Comparison of ENCODE assay signal across 16 mouse cellular contexts in the genomic region with DNA sequence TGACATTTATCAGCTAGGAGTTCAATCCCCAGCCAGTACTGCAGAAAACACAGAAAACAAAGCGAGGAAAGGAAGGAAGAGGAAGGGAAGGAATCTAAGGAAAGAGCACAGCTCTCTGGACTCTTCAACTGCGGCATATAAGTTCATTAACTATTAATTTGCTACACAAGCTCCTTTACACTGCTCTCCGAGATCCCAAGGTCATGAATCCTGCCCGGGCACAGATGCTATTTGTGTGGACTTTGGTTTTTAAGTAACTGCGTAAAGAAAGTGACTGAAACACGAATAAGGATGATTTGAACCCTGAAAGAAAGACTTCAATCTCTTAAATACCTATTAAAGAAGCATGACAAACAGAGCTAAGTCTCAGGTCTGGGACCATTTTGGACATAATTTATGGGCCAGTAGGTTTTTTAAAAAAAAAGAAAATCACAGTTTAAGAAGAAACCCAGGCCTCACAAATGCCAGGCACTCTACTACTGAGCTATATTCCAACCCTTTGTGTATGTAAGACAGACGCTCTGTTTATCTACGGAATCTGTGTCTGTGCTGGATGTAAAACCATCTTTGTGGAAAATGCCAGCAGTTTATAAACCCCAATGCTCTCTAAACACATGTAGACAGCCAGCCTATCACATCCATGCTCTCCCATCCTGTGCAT. TPM values are rescaled to one million over a fixed set of nuclear protein-coding genes. Genes with fewer than 3 reads are reported as not detected.
DNase-seq lines count a peak whose midpoint lies in the region; ATAC-seq and TF ChIP-seq lines count a peak whose summit lies in the region.
"Had no signal": no experiment of that assay in that cellular context is flagged by ENCODE, and none has a peak within 500 bp of the region (broad histone marks: within the 10 kb centered on the region; RNA-seq: fewer than 3 reads in every experiment).

No protein-coding gene starts in this region.

- no peak overlapping the region for H3K9ac ChIP-seq in liver, embryonic 13.5 days

- ATAC-seq in liver, embryonic 13.5 days (ENCODE audit: low read depth): no peak

- intact Hi-C loops in left cerebral cortex, postnatal 4 days (cut with DNase I): no loop called here

- no peak overlapping the region for H3K4me3 ChIP-seq in kidney, adult 2 months (ENCODE audit: insufficient read depth, low read depth, low read length)
- H3K4me3 ChIP-seq in liver, embryonic 13.5 days (replicated peaks): no peak overlapping the region

- H3K36me3 ChIP-seq in kidney, adult 2 months (ENCODE audit: control insufficient read depth, insufficient read depth, low read length): peaks cover 2% of the 10 kb centered on the region; the same call in 1 of the 2 replicates
- H3K36me3 ChIP-seq in liver, embryonic 13.5 days: peaks cover 39% of the 10 kb centered on the region

- no peak for TF ChIP-seq CTCF in kidney, adult 2 months (conservative IDR thresholded peaks at IDR 0.05; ENCODE audit: insufficient read depth, insufficient read length, low read depth, low read length)

- 48% methylated on average over 8 of the region's 8 CpGs for WGBS in kidney, adult 2 months
- WGBS in liver, embryonic 13.5 days (ENCODE audit: insufficient replicate concordance): 79% methylated on average over 8 of the region's 8 CpGs

- peaks cover 29% of the 10 kb centered on the region for H3K4me1 ChIP-seq in kidney, adult 2 months (ENCODE audit: control insufficient read depth, insufficient read depth, low read length)
- H3K4me1 ChIP-seq in liver, embryonic 13.5 days (replicated peaks): peaks cover 96% of the 10 kb centered on the region

- H3K9me3 ChIP-seq in liver, embryonic 13.5 days (replicated peaks): no peaks in the 10 kb centered on the region

- no peaks in the 10 kb centered on the region for H3K27me3 ChIP-seq in kidney, adult 2 months (replicated peaks; ENCODE audit: control insufficient read depth, insufficient read depth, low read length)
- no peaks in the 10 kb centered on the region for H3K27me3 ChIP-seq in liver, embryonic 13.5 days

- peak overlapping the region; percentile 84 for H3K27ac ChIP-seq in kidney, adult 2 months (ENCODE audit: insufficient read depth, low read depth, low read length)
- H3K27ac ChIP-seq in liver, embryonic 13.5 days: peak overlapping the region; percentile 87; the same call in 1 of the 2 replicates

- TF ChIP-seq POLR2A in kidney, adult 2 months (IDR thresholded peaks at IDR 0.05; ENCODE audit: low read depth, low read length): no peak

- H3K4me2 ChIP-seq in liver, embryonic 13.5 days: no peak overlapping the region

- peak; percentile 82 for DNase-seq in kidney, adult 2 months
- DNase-seq in kidney, postnatal 10 days: no peak
- DNase-seq in 3134 (ENCODE audit: extremely low read depth, insufficient read length, low spot score) (peak; percentile 31), MN1 (ENCODE audit: low spot score) (peak; percentile 74)
- no peak for DNase-seq in liver, embryonic 13.5 days
- no peak for DNase-seq in gastrocnemius, postnatal 10 days
- no peak for DNase-seq in left cerebral cortex, postnatal 4 days
- DNase-seq: cerebellum, adult 9-10 months; gastrocnemius, postnatal 14 days; thymus, postnatal 4 days had no signal

RNA-seq across cellular contexts. Expression of a gene that starts 8.1 kb away (rescaled TPM):
- 6.3 and 7.2 TPM in 2 replicates for polyA plus RNA-seq in kidney, adult 2 months (2012; rRNA removed)
- polyA plus RNA-seq in liver, embryonic 13.5 days (2015; fragmentation: Nextera tagmentation; extraction: Ambion mirVana): 10.6 and 13.1 TPM in 2 replicates
- total RNA-seq in gastrocnemius, postnatal 10 days (2021): 10 to 100 TPM in 1 of 2 experiments, 1 to 10 TPM in 1; 9.9 to 13.1 TPM
- 1 to 10 TPM; 7.8 to 9.0 TPM for total RNA-seq in left cerebral cortex, postnatal 4 days (2021)

RNA-seq across cellular contexts. Expression of a gene that starts 16.7 kb away (rescaled TPM):
- 0.46 TPM in 1 of 2 replicates, not detected in the other for polyA plus RNA-seq in kidney, adult 2 months (2012; rRNA removed)
- polyA plus RNA-seq in liver, embryonic 13.5 days (2015; fragmentation: Nextera tagmentation; extraction: Ambion mirVana): not detected in 2 replicates
- not detected for total RNA-seq in gastrocnemius, postnatal 10 days (2021)
- not detected for total RNA-seq in left cerebral cortex, postnatal 4 days (2021)
- total RNA-seq: gastrocnemius, postnatal 14 days; left cerebral cortex, postnatal 14 days had no signal
- polyA plus RNA-seq: activated CD4-positive, CD25-positive, alpha-beta regulatory T cell, adult 4 months; brain, embryonic 14.5 days; heart, postnatal 0 days; large intestine, adult 2 months; macrophage had no signal

RNA-seq across cellular contexts. Expression of a gene that starts 41.8 kb away (rescaled TPM):
- polyA plus RNA-seq in kidney, adult 2 months (2012; rRNA removed): 3.8 and 4.0 TPM in 2 replicates
- 5.3 and 6.2 TPM in 2 replicates for polyA plus RNA-seq in liver, embryonic 13.5 days (2015; fragmentation: Nextera tagmentation; extraction: Ambion mirVana)
- total RNA-seq in gastrocnemius, postnatal 10 days (2021): 10 to 100 TPM; 11.5 to 14.9 TPM
- 10 to 100 TPM; 12.3 to 14.8 TPM for total RNA-seq in left cerebral cortex, postnatal 4 days (2021)

RNA-seq across cellular contexts. Expression of a gene that starts 50.3 kb away (rescaled TPM):
- 97.0 and 104 TPM in 2 replicates for polyA plus RNA-seq in kidney, adult 2 months (2012; rRNA removed)
- polyA plus RNA-seq in liver, embryonic 13.5 days (2015; fragmentation: Nextera tagmentation; extraction: Ambion mirVana): 23.8 and 23.9 TPM in 2 replicates
- total RNA-seq in gastrocnemius, postnatal 10 days (2021): 1 to 10 TPM; 8.2 to 9.0 TPM
- total RNA-seq in left cerebral cortex, postnatal 4 days (2021): 10 to 100 TPM; 10.6 to 12.4 TPM

Comparison
In these comparisons a context has a peak if more than half of its experiments do, and no peak if none do; other contexts are left out.
1. DNase-seq: peak in kidney, adult 2 months (single experiment), 3134 (single experiment) and MN1 (single experiment); none in kidney, postnatal 10 days (single experiment), liver, embryonic 13.5 days (single experiment), gastrocnemius, postnatal 10 days (single experiment) and left cerebral cortex, postnatal 4 days (single experiment).